8 mouse cellular contexts compared by ENCODE assay signal in the genomic region with DNA sequence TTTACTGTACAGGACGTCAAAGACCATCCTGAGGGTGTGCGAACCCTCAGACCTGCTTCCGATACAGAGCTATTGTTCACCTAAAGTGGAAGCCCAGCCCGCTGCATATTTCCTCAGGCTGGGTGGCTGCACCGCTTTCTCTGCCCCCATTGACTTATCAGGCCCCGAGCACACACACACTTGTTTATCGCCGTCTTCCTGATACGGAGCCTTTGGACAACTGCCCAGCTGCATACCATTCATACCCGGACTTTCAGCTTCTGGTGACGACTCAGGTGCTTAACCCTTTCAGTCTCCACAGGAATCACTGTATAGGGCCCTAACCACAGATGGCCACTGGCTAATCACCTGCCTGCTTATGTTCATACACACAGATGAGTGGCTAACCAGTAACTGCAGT.
A peak's percentile ranks its signal among the peaks of the same experiment; 100 is the strongest.
DNase-seq lines count a peak whose midpoint lies in the region; ATAC-seq and TF ChIP-seq lines count a peak whose summit lies in the region.

No protein-coding gene starts in this region.

- no peak for DNase-seq in forebrain, embryonic 10.5 days (ENCODE audit: extremely low spot score, low spot score)
- peak; percentile 39 to 66 for DNase-seq in adrenal gland, postnatal 36 days
- DNase-seq in right cerebral cortex, postnatal 14 days, result no peak
- no peak for DNase-seq in left cerebral cortex, adult 2 months (ENCODE audit: extremely low spot score in 1 of 2, low spot score in 2 of 2)

- H3K9me3 ChIP-seq in forebrain, embryonic 10.5 days, result no peaks in the 10 kb centered on the region
- H3K9me3 ChIP-seq in forebrain, embryonic 15.5 days, result no peaks in the 10 kb centered on the region
- H3K9me3 ChIP-seq in heart, embryonic 16.5 days (replicated peaks; ENCODE audit: control insufficient read depth, low read length), result no peaks in the 10 kb centered on the region
- no peaks in the 10 kb centered on the region for H3K9me3 ChIP-seq in limb, embryonic 12.5 days
- H3K9me3 ChIP-seq in neural tube, embryonic 15.5 days (replicated peaks), result no peaks in the 10 kb centered on the region

- WGBS in forebrain, embryonic 10.5 days, result 27% methylated on average over 11 of the region's 11 CpGs
- 12% methylated on average over 11 of the region's 11 CpGs for WGBS in forebrain, embryonic 15.5 days
- 4% methylated on average over 11 of the region's 11 CpGs for WGBS in heart, embryonic 16.5 days
- WGBS in limb, embryonic 12.5 days, result 15% methylated on average over 11 of the region's 11 CpGs
- 27% methylated on average over 11 of the region's 11 CpGs for WGBS in neural tube, embryonic 15.5 days

- no peak for TF ChIP-seq CTCF in left cerebral cortex, adult 2 months (IDR thresholded peaks at IDR 0.05)

- H3K4me3 ChIP-seq in forebrain, embryonic 10.5 days, result no peak overlapping the region
- no peak overlapping the region for H3K4me3 ChIP-seq in forebrain, embryonic 15.5 days
- no peak overlapping the region for H3K4me3 ChIP-seq in heart, embryonic 16.5 days (ENCODE audit: low read length)
- H3K4me3 ChIP-seq in limb, embryonic 12.5 days (replicated peaks), result no peak overlapping the region
- H3K4me3 ChIP-seq in neural tube, embryonic 15.5 days (replicated peaks), result no peak overlapping the region
- H3K4me3 ChIP-seq in left cerebral cortex, adult 2 months, result no peak overlapping the region

- ATAC-seq in forebrain, embryonic 15.5 days (replicated peaks), result no peak
- peak; percentile 88 for ATAC-seq in heart, embryonic 16.5 days (replicated peaks; ENCODE audit: extremely low read depth, insufficient read depth, low FRiP score)
- peak; percentile 71; the same call in 1 of the 2 replicates for ATAC-seq in limb, embryonic 12.5 days (ENCODE audit: insufficient number of reproducible peaks, insufficient read depth, low FRiP score, low TSS enrichment, low read depth)
- 0 out of 2 replicates have a peak, but pooled peaks have one; percentile 19 for ATAC-seq in neural tube, embryonic 15.5 days (ENCODE audit: low FRiP score)

- intact Hi-C loops in left cerebral cortex, adult 2 months (cut with DNase I), result no loop called here

- no peaks in the 10 kb centered on the region for H3K36me3 ChIP-seq in forebrain, embryonic 10.5 days (replicated peaks)
- no peaks in the 10 kb centered on the region for H3K36me3 ChIP-seq in forebrain, embryonic 15.5 days
- H3K36me3 ChIP-seq in heart, embryonic 16.5 days (ENCODE audit: control insufficient read depth, insufficient read depth), result no peaks in the 10 kb centered on the region
- H3K36me3 ChIP-seq in limb, embryonic 12.5 days, result no peaks in the 10 kb centered on the region
- H3K36me3 ChIP-seq in neural tube, embryonic 15.5 days, result no peaks in the 10 kb centered on the region

- H3K4me1 ChIP-seq in forebrain, embryonic 10.5 days, result peaks cover 29% of the 10 kb centered on the region
- H3K4me1 ChIP-seq in forebrain, embryonic 15.5 days, result peaks cover 14% of the 10 kb centered on the region
- peaks cover 34% of the 10 kb centered on the region for H3K4me1 ChIP-seq in heart, embryonic 16.5 days (ENCODE audit: control insufficient read depth, insufficient read depth, low read length)
- H3K4me1 ChIP-seq in limb, embryonic 12.5 days (replicated peaks), result peaks cover 30% of the 10 kb centered on the region
- peaks cover 20% of the 10 kb centered on the region for H3K4me1 ChIP-seq in neural tube, embryonic 15.5 days

- H3K9ac ChIP-seq in forebrain, embryonic 15.5 days (replicated peaks), result no peak overlapping the region
- 0 out of 2 replicates have a peak overlapping the region, but pooled peaks have one; percentile 29 for H3K9ac ChIP-seq in heart, embryonic 16.5 days (ENCODE audit: low read length)
- H3K9ac ChIP-seq in limb, embryonic 12.5 days (replicated peaks), result no peak overlapping the region
- no peak overlapping the region for H3K9ac ChIP-seq in neural tube, embryonic 15.5 days (replicated peaks)

- peak overlapping the region; percentile 31; the same call in 1 of the 2 replicates for H3K27ac ChIP-seq in forebrain, embryonic 10.5 days
- H3K27ac ChIP-seq in forebrain, embryonic 15.5 days (replicated peaks), result no peak overlapping the region; the same call in 1 of the 2 replicates
- peak overlapping the region; percentile 79 for H3K27ac ChIP-seq in heart, embryonic 16.5 days (ENCODE audit: low read length)
- H3K27ac ChIP-seq in limb, embryonic 12.5 days, result no peak overlapping the region
- no peak overlapping the region for H3K27ac ChIP-seq in neural tube, embryonic 15.5 days (replicated peaks)
- no peak overlapping the region for H3K27ac ChIP-seq in left cerebral cortex, adult 2 months

- peaks cover 7% of the 10 kb centered on the region; the same call in 1 of the 2 replicates for H3K27me3 ChIP-seq in forebrain, embryonic 10.5 days (ENCODE audit: poor library complexity, severe bottlenecking)
- H3K27me3 ChIP-seq in forebrain, embryonic 15.5 days, result no peaks in the 10 kb centered on the region
- H3K27me3 ChIP-seq in heart, embryonic 16.5 days (ENCODE audit: control insufficient read depth, insufficient read depth, low read length), result no peaks in the 10 kb centered on the region
- H3K27me3 ChIP-seq in limb, embryonic 12.5 days, result no peaks in the 10 kb centered on the region
- H3K27me3 ChIP-seq in neural tube, embryonic 15.5 days (replicated peaks), result no peaks in the 10 kb centered on the region

- no peak overlapping the region for H3K4me2 ChIP-seq in forebrain, embryonic 15.5 days (replicated peaks)
- peak overlapping the region; percentile 42 for H3K4me2 ChIP-seq in heart, embryonic 16.5 days (ENCODE audit: low read depth, low read length)
- peak overlapping the region; percentile 4; the same call in 1 of the 2 replicates for H3K4me2 ChIP-seq in limb, embryonic 12.5 days
- no peak overlapping the region for H3K4me2 ChIP-seq in neural tube, embryonic 15.5 days

Comparison
In these comparisons a context has a peak if more than half of its experiments do, and no peak if none do; other contexts are left out.
1. H3K27ac ChIP-seq: peak in forebrain, embryonic 10.5 days (single experiment) and heart, embryonic 16.5 days (single experiment); none in forebrain, embryonic 15.5 days (single experiment), limb, embryonic 12.5 days (single experiment), neural tube, embryonic 15.5 days (single experiment) and left cerebral cortex, adult 2 months (single experiment).
2. DNase-seq: peak in adrenal gland, postnatal 36 days (2 of 2); none in forebrain, embryonic 10.5 days (single experiment), right cerebral cortex, postnatal 14 days (single experiment) and left cerebral cortex, adult 2 months (0 of 2).
3. H3K4me2 ChIP-seq: peak in heart, embryonic 16.5 days (single experiment) and limb, embryonic 12.5 days (single experiment); none in forebrain, embryonic 15.5 days (single experiment) and neural tube, embryonic 15.5 days (single experiment).